Mouse (Mus musculus): ENCODE measurements around the gene Mmgt1. TPM values are rescaled to one million over a fixed set of nuclear protein-coding genes. Genes with fewer than 3 reads are reported as not detected.

Gene Mmgt1
- polyA plus RNA-seq, 1 experiment from 2014 or later = 21.2 TPM

GRCm38 (mm10) chrX:56572465-56572864 lies 25.4 kb downstream of the Mmgt1 start:
- Histone ChIP-seq H3K9ac (no peak overlapping the region), H3K27me3 (replicated peaks) (no peaks in the 10 kb centered on the region), H3K4me2 (no peak overlapping the region), H3K4me3 (replicated peaks) (no peak overlapping the region), H3K27ac (no peak overlapping the region), H3K9me3 (no peaks in the 10 kb centered on the region), H3K4me1 (no peaks in the 10 kb centered on the region), H3K36me3 (no peaks in the 10 kb centered on the region)
- ATAC-seq (ENCODE audit: insufficient read depth, low FRiP score, low read depth) = no peak
- WGBS = 22% methylated on average over 6 of the region's 6 CpGs

- no peaks in the 10 kb centered on the region for H3K4me1 ChIP-seq
- ATAC-seq (ENCODE audit: insufficient read depth, low FRiP score, low read depth) = no peak
- no peaks in the 10 kb centered on the region for H3K27me3 ChIP-seq (replicated peaks)
- no peak overlapping the region for H3K4me3 ChIP-seq (replicated peaks)
- no peaks in the 10 kb centered on the region for H3K36me3 ChIP-seq
- no peak overlapping the region for H3K9ac ChIP-seq
- H3K27ac ChIP-seq = no peak overlapping the region
- no peaks in the 10 kb centered on the region for H3K9me3 ChIP-seq
- 66% methylated on average over 3 of the region's 3 CpGs for WGBS
- H3K4me2 ChIP-seq = no peak overlapping the region
Measured at GRCm38 (mm10) chrX:56553584-56553983, 44.3 kb downstream of the Mmgt1 start.

- Histone ChIP-seq H3K4me2 (no peak within 1 kb of the TSS), H3K27ac (no peak within 1 kb of the TSS), H3K9ac (no peak within 1 kb of the TSS), H3K36me3 (no peaks in the 10 kb centered on the region), H3K9me3 (no peaks in the 10 kb centered on the region), H3K4me1 (no peaks in the 10 kb centered on the region), H3K4me3 (replicated peaks) (no peak within 1 kb of the TSS), H3K27me3 (replicated peaks) (no peaks in the 10 kb centered on the region)
- no peak for ATAC-seq (ENCODE audit: insufficient read depth, low FRiP score, low read depth)
- WGBS = 84% methylated on average over 7 of the region's 7 CpGs
Measured at GRCm38 (mm10) chrX:56549506-56549905, 48.4 kb downstream of the Mmgt1 start, which contains the start of gene Gm648. Gene Gm648 (minus strand): TSS chrX:56549606.

- Histone ChIP-seq H3K9me3 (no peaks in the 10 kb centered on the region), H3K27me3 (replicated peaks) (no peaks in the 10 kb centered on the region), H3K36me3 (no peaks in the 10 kb centered on the region), H3K27ac (no peak overlapping the region), H3K4me3 (replicated peaks) (no peak overlapping the region), H3K9ac (no peak overlapping the region), H3K4me2 (no peak overlapping the region), H3K4me1 (no peaks in the 10 kb centered on the region)
- no peak for ATAC-seq (ENCODE audit: insufficient read depth, low FRiP score, low read depth)
- 55% methylated on average over 4 of the region's 4 CpGs for WGBS
Measured at GRCm38 (mm10) chrX:56537162-56537561, 60.7 kb downstream of the Mmgt1 start.

Small RNAs within 50 kb of the gene (microRNA-seq; reads per million reads assigned to microRNA genes)
- gene Mir5116 = not detected

Other genes with a start within 250 kb of the Mmgt1 start
- 5.7 and 6.1 TPM in 2 replicates for gene Smim10l2a, start 223.5 kb downstream of the Mmgt1 start, polyA plus RNA-seq (2015; fragmentation: Nextera tagmentation; extraction: Ambion mirVana)
- 1.2 and 4.2 TPM in 2 replicates for gene Gm2174, start 150.1 kb downstream of the Mmgt1 start, polyA plus RNA-seq (2015; fragmentation: Nextera tagmentation; extraction: Ambion mirVana)
- 25.3 and 25.5 TPM in 2 replicates for gene Ints6l, start 143.2 kb downstream of the Mmgt1 start, polyA plus RNA-seq (2015; fragmentation: Nextera tagmentation; extraction: Ambion mirVana)
- not detected in 2 replicates for gene Gm10477, start 73.3 kb downstream of the Mmgt1 start, polyA plus RNA-seq (2015; fragmentation: Nextera tagmentation; extraction: Ambion mirVana)
- not detected in 2 replicates for gene Gm648, start 48.5 kb downstream of the Mmgt1 start, polyA plus RNA-seq (2015; fragmentation: Nextera tagmentation; extraction: Ambion mirVana)
- 12.0 and 13.5 TPM in 2 replicates for gene Slc9a6, start 11.7 kb upstream of the Mmgt1 start, polyA plus RNA-seq (2015; fragmentation: Nextera tagmentation; extraction: Ambion mirVana)
- 69.8 and 72.3 TPM in 2 replicates for gene Fhl1, start 133.7 kb upstream of the Mmgt1 start, polyA plus RNA-seq (2015; fragmentation: Nextera tagmentation; extraction: Ambion mirVana)
- 2.8 and 3.1 TPM in 2 replicates for gene Map7d3, start 224.3 kb upstream of the Mmgt1 start, polyA plus RNA-seq (2015; fragmentation: Nextera tagmentation; extraction: Ambion mirVana)

Data from stomach, embryonic 15.5 days (tissue).